Mouse (Mus musculus) cerebellum, adult 8-10 months (tissue): Measurements from ENCODE around the gene Rps6ka5.

ENCODE experiments used
- DNase-seq: peaks from one replicate; pipeline ENCODE4 v3.0.0; 2022

The Rps6ka5 gene

GRCm38 (mm10) chr12:100726651-100727050, at the start of gene Rps6ka5:
Gene Rps6ka5, minus strand, starts transcription at chr12:100726983.
- no peak for DNase-seq

GRCm38 (mm10) chr12:100775911-100776581, 49.3 kb upstream of the Rps6ka5 start:
- no peak for DNase-seq

DNA sequence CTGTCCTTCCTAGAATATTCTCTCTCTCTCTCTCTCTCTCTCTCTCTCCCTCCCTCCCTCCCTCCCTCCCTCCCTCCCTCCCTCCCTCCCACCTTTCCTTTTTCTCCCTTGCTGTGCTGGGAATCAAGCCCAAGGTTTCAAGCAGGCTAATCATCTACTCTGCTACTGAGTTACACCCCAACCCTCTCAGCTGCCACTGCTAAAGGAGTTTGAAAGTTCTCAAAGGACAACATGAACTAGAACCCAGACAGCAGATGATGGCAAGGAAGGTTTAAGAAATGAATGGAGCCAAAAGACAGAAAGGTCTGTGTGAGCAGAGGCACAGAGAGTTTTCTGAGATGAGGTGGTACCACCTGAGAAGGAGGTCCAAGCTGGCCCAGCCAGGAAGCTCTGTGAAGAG, 48.5 kb upstream of the Rps6ka5 start:
- no peak for DNase-seq

GRCm38 (mm10) chr12:100774756-100775155, 48.0 kb upstream of the Rps6ka5 start:
- DNase-seq: no peak

GRCm38 (mm10) chr12:100772230-100772984, 45.6 kb upstream of the Rps6ka5 start:
- no peak for DNase-seq

GRCm38 (mm10) chr12:100770765-100771164, 44.0 kb upstream of the Rps6ka5 start:
- DNase-seq: no peak

DNA sequence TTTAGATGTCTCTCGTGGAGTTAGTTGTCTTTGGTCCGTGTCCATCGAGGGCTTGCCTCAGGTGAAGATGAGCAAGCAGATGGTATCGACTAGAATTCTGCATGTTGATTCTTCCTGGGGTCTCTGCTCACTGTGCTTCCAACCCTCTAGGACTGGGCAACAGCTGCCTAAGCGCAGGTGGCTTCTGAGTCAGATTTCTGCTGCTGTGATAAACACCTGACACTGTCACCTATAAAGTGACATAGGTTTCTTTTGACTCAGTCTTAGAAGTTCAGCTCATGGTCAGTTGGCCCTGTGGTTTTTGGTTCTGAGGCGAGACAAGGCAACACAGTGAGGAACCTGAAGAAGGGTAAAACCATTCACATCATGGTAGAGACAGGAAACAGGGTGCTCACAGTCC, 43.1 kb upstream of the Rps6ka5 start:
- no peak for DNase-seq

- DNase-seq: no peak
These were observed 37.7 kb upstream of the Rps6ka5 start for GRCm38 (mm10) chr12:100764329-100765018.

- DNase-seq: no peak
These were observed 36.1 kb upstream of the Rps6ka5 start for GRCm38 (mm10) chr12:100762663-100763425.

DNA sequence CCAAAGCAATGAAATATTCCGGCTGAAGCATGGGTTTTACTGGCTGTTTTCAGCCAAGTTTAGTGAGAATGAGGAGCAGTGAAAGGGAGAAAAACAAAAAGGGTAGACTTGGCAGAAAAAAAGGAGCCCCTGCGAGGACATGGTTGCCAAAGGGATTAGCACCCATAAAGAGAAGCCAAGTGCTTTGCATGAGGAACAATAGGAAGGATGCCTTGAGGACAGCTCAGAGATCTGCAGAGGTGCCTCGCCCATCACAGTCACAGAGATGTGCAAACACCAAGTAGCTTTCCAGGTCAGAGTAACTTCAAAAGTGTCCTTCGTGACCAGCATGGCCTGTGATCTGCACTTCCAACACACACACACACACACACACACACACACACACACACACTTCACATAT, 30.6 kb upstream of the Rps6ka5 start:
- no peak for DNase-seq

GRCm38 (mm10) chr12:100753716-100754115, 26.9 kb upstream of the Rps6ka5 start:
- DNase-seq: no peak

DNA sequence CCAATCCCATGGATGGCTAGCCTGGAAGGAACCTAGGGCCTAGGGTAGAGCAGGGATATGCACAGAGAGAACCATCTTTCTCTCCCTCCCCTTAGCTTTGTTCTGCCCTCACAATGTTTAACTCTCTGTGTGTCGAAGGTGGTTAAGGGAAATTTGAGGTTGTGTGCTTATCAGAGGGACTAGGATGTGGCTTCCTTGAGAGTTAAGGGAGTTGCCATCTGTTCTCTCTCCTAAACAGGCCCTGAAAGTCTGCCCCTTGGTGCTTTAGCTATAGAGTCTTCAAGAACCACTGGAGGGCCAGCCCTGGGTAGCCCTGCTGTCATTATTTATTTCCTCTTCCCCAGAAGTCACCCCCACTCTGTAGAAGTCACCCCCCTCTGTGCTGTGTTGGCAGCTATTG, 26.2 kb upstream of the Rps6ka5 start:
- no peak for DNase-seq

DNA sequence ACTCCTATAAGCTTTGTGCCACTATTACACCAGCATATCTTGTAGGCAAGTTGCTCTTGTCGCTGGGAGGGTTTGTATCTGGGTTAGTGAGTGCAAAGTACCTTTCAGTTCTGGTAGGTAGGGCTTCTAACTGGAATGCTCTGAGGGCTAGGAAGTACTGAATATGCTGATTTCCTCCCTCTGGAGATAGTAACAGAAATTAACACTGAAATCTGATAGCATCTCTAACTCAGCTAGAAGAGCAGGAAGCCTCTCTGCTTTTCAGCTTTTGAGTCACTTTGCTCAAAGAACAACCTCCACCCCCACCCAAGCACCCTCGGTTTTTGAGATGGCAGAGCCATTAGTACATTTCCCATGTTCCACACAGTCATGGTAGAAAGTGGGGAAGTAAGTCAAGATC, 15.7 kb upstream of the Rps6ka5 start:
- DNase-seq: no peak

GRCm38 (mm10) chr12:100740313-100740712, 13.5 kb upstream of the Rps6ka5 start:
- no peak for DNase-seq

GRCm38 (mm10) chr12:100739011-100739570, 12.3 kb upstream of the Rps6ka5 start:
- DNase-seq: no peak

GRCm38 (mm10) chr12:100738498-100738897, 11.7 kb upstream of the Rps6ka5 start:
- DNase-seq: no peak

GRCm38 (mm10) chr12:100735581-100735980, 8.8 kb upstream of the Rps6ka5 start:
- DNase-seq: no peak

- no peak for DNase-seq
These were observed 8.4 kb upstream of the Rps6ka5 start for GRCm38 (mm10) chr12:100735156-100735555.

GRCm38 (mm10) chr12:100728646-100729485, 2.1 kb upstream of the Rps6ka5 start:
- DNase-seq: no peak

- DNase-seq: no peak
These were observed 1.1 kb upstream of the Rps6ka5 start for GRCm38 (mm10) chr12:100727891-100728290.

DNA sequence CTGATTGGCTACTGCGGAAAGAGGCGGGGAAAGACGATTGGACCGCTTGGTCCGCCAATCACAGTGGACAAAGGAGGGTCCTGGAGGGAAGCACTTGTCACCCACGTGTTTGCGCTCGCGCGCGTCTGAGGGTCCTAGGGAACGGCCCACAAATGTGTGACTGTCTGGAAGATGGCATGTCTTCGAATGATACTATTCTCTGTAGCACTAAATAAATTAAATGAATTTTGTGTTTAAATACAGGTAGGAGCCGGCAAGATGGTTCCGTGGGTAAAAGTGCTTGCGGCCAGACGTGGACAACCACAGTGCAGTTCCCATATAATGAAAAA, 1.4 kb downstream of the Rps6ka5 start:
- no peak for DNase-seq
